Mouse (Mus musculus) heart, embryonic 11.5 days (tissue): Measurements from ENCODE around the gene Srd5a1. TPM values are rescaled to one million over a fixed set of nuclear protein-coding genes. Genes with fewer than 3 reads are reported as not detected.

ENCODE experiments used
- ATAC-seq: fragments of 200-750 bp; cut with Nextera tagmentation; replicated peaks from 2 replicates; pipeline ENCODE4 v1.8.0; 2017; ENCODE audit warnings: moderate library complexity; ENCODE audit not compliant: insufficient number of reproducible peaks, low FRiP score, low TSS enrichment
- H3K27ac ChIP-seq: fragments of 300-500 bp; sonication (generic); 2 replicates; pipeline ENCODE4 v1.5.1; 2014; ENCODE audit warnings: mild to moderate bottlenecking, low read depth, low read length
- H3K27me3 ChIP-seq: fragments of 300-500 bp; sonication (generic); 2 replicates; pipeline ENCODE4 v1.6.1; 2014; ENCODE audit warnings: mild to moderate bottlenecking, low read length, mixed read lengths; ENCODE audit not compliant: control insufficient read depth, insufficient read depth
- H3K36me3 ChIP-seq: fragments of 300-500 bp; sonication (generic); 2 replicates; pipeline ENCODE4 v1.6.1; 2014; ENCODE audit warnings: mild to moderate bottlenecking, low read length, moderate library complexity, mixed read lengths; ENCODE audit not compliant: control insufficient read depth, insufficient read depth
- H3K4me1 ChIP-seq: fragments of 300-500 bp; sonication (generic); 2 replicates; pipeline ENCODE4 v1.6.1; 2014; ENCODE audit warnings: low read length; ENCODE audit not compliant: control insufficient read depth, insufficient read depth
- H3K4me2 ChIP-seq: fragments of 300-500 bp; sonication (generic); 2 replicates; pipeline ENCODE4 v1.6.1; 2014; ENCODE audit warnings: mild to moderate bottlenecking, moderate library complexity
- H3K4me3 ChIP-seq: fragments of 300-500 bp; sonication (generic); 2 replicates; pipeline ENCODE4 v1.5.1; 2014; ENCODE audit warnings: low read depth, low read length
- H3K9ac ChIP-seq: fragments of 300-500 bp; sonication (generic); 2 replicates; pipeline ENCODE4 v1.6.1; 2014; ENCODE audit warnings: mild to moderate bottlenecking, low read depth, low read length, moderate library complexity
- H3K9me3 ChIP-seq: fragments of 300-500 bp; sonication (generic); replicated peaks from 2 replicates; pipeline ENCODE4 v1.6.1; 2016; ENCODE audit warnings: low read length; ENCODE audit not compliant: control insufficient read depth
- WGBS: fragments of 180-500 bp; shearing (Covaris S2); extraction: QIAGEN DNeasy Blood & Tissue Kit; methylation state at CpG from one replicate; pipeline ENCODE4 v1.1.7; 2014; ENCODE audit not compliant: insufficient replicate concordance; 5-methylcytosine and 5-hydroxymethylcytosine counted together
- polyA plus RNA-seq: library from polyadenylated mRNA; unstranded; fragments of >200 nt; fragmentation: Nextera tagmentation; extraction: Ambion mirVana; gene quantifications from 2 replicates; pipeline ENCODE4 v1.2.1, GENCODE M21; 2014

Srd5a1 gene
- polyA plus RNA-seq, 1 experiment from 2014 or later, result 6.3 TPM

GRCm38 (mm10) chr13:69562654-69563574 is 48.3 kb downstream of the Srd5a1 start:
- peak; percentile 81 for ATAC-seq
- H3K27me3 ChIP-seq, result no peaks in the 10 kb centered on the region
- no peak overlapping the region for H3K4me3 ChIP-seq
- no peak overlapping the region for H3K9ac ChIP-seq
- peaks cover 15% of the 10 kb centered on the region for H3K4me1 ChIP-seq
- no peaks in the 10 kb centered on the region for H3K36me3 ChIP-seq
- H3K4me2 ChIP-seq, result peak overlapping the region; percentile 2
- H3K9me3 ChIP-seq, result no peaks in the 10 kb centered on the region
- WGBS, result 31% methylated on average over 12 of the region's 12 CpGs
- no peak overlapping the region for H3K27ac ChIP-seq

- Histone ChIP-seq H3K27me3 (no peaks in the 10 kb centered on the region; the same call in 1 of the 2 replicates), H3K4me2 (no peak overlapping the region), H3K9me3 (no peaks in the 10 kb centered on the region), H3K9ac (no peak overlapping the region), H3K4me1 (peaks cover 15% of the 10 kb centered on the region), H3K4me3 (no peak overlapping the region), H3K27ac (no peak overlapping the region), H3K36me3 (no peaks in the 10 kb centered on the region)
- ATAC-seq, result no peak
- WGBS, result 83% methylated on average over 9 of the region's 9 CpGs
Measured at GRCm38 (mm10) chr13:69562004-69562403, 49.2 kb downstream of the Srd5a1 start.

GRCm38 (mm10) chr13:69559291-69559961 is 51.8 kb downstream of the Srd5a1 start:
- WGBS, result 44% methylated on average over 13 of the region's 13 CpGs
- H3K9ac ChIP-seq, result no peak overlapping the region
- peaks cover 15% of the 10 kb centered on the region for H3K4me1 ChIP-seq
- H3K4me3 ChIP-seq, result no peak overlapping the region
- no peaks in the 10 kb centered on the region for H3K9me3 ChIP-seq
- no peaks in the 10 kb centered on the region for H3K36me3 ChIP-seq
- no peaks in the 10 kb centered on the region; the same call in 1 of the 2 replicates for H3K27me3 ChIP-seq
- no peak overlapping the region for H3K27ac ChIP-seq
- no peak for ATAC-seq
- no peak overlapping the region for H3K4me2 ChIP-seq

GRCm38 (mm10) chr13:69558098-69558660 is 53.1 kb downstream of the Srd5a1 start:
- no peak overlapping the region for H3K9ac ChIP-seq
- H3K4me2 ChIP-seq, result no peak overlapping the region
- H3K4me1 ChIP-seq, result peaks cover 4% of the 10 kb centered on the region; the same call in 1 of the 2 replicates
- no peaks in the 10 kb centered on the region for H3K9me3 ChIP-seq
- 78% methylated on average over 6 of the region's 6 CpGs for WGBS
- no peaks in the 10 kb centered on the region for H3K36me3 ChIP-seq
- H3K27ac ChIP-seq, result no peak overlapping the region
- H3K4me3 ChIP-seq, result no peak overlapping the region
- H3K27me3 ChIP-seq, result no peaks in the 10 kb centered on the region; the same call in 1 of the 2 replicates
- ATAC-seq, result no peak

GRCm38 (mm10) chr13:69556728-69557127 is 54.5 kb downstream of the Srd5a1 start:
- no peak for ATAC-seq
- H3K4me1 ChIP-seq, result no peaks in the 10 kb centered on the region
- H3K27ac ChIP-seq, result no peak overlapping the region
- H3K27me3 ChIP-seq, result no peaks in the 10 kb centered on the region; the same call in 1 of the 2 replicates
- H3K9ac ChIP-seq, result no peak overlapping the region
- H3K4me2 ChIP-seq, result no peak overlapping the region
- no peaks in the 10 kb centered on the region for H3K9me3 ChIP-seq
- no peak overlapping the region for H3K4me3 ChIP-seq
- no peaks in the 10 kb centered on the region for H3K36me3 ChIP-seq

GRCm38 (mm10) chr13:69555957-69556482 is 55.2 kb downstream of the Srd5a1 start:
- Histone ChIP-seq H3K4me1 (no peaks in the 10 kb centered on the region), H3K9ac (no peak overlapping the region), H3K9me3 (no peaks in the 10 kb centered on the region), H3K4me2 (no peak overlapping the region), H3K27ac (no peak overlapping the region), H3K36me3 (no peaks in the 10 kb centered on the region), H3K4me3 (no peak overlapping the region), H3K27me3 (no peaks in the 10 kb centered on the region; the same call in 1 of the 2 replicates)
- ATAC-seq, result no peak
- WGBS, result 68% methylated on average over 6 of the region's 6 CpGs

- H3K36me3 ChIP-seq, result no peaks in the 10 kb centered on the region
- no peaks in the 10 kb centered on the region for H3K9me3 ChIP-seq
- 17% methylated on average over 8 of the region's 8 CpGs for WGBS
- H3K27me3 ChIP-seq, result no peaks in the 10 kb centered on the region; the same call in 1 of the 2 replicates
- H3K4me3 ChIP-seq, result no peak overlapping the region
- ATAC-seq, result no peak
- no peak overlapping the region for H3K9ac ChIP-seq
- H3K4me1 ChIP-seq, result no peaks in the 10 kb centered on the region
- H3K27ac ChIP-seq, result no peak overlapping the region
- H3K4me2 ChIP-seq, result no peak overlapping the region
Measured at GRCm38 (mm10) chr13:69555045-69555444, 56.2 kb downstream of the Srd5a1 start.

GRCm38 (mm10) chr13:69554255-69554654 is 57.0 kb downstream of the Srd5a1 start:
- no peak for ATAC-seq
- WGBS, result 60% methylated on average over 9 of the region's 9 CpGs
- no peak overlapping the region for H3K4me2 ChIP-seq

More at GRCm38 (mm10) chr13:69554255-69554654, 57.0 kb downstream of the Srd5a1 start:
- Histone ChIP-seq H3K9me3 (no peaks in the 10 kb centered on the region), H3K27me3 (no peaks in the 10 kb centered on the region; the same call in 1 of the 2 replicates), H3K4me1 (no peaks in the 10 kb centered on the region), H3K4me3 (no peak overlapping the region), H3K27ac (no peak overlapping the region), H3K9ac (no peak overlapping the region), H3K36me3 (no peaks in the 10 kb centered on the region)
